Mouse (Mus musculus) megakaryocyte-erythroid progenitor cell, adult 5-6 weeks (primary cell): ENCODE measurements around the gene Cfap298. TPM values are rescaled to one million over a fixed set of nuclear protein-coding genes. Genes with fewer than 3 reads are reported as not detected.

Experiments
- total RNA-seq, 2 experiments: library from RNA; stranded (forward) in 1 of 2; stranded (reverse) in 1 of 2; fragments of 200-1000, 215-1000 nt in 1 of 2; fragments of >200 nt in 1 of 2; fragmentation: Nextera tagmentation in 1 of 2; gene quantifications; 2 replicates each; pipeline ENCODE4 v1.2.3; 2014 to 2017

The Cfap298 gene
- total RNA-seq, 2 experiments from 2014 or later: 61.6 to 136 TPM

Other genes starting within 250 kb of the Cfap298 start
- gene Mis18a, start 207.7 kb downstream of the Cfap298 start, total RNA-seq (2014; fragmentation: Nextera tagmentation): 29.4 and 52.1 TPM in 2 replicates
- gene Mis18a, start 207.7 kb downstream of the Cfap298 start, total RNA-seq (2017): 34.1 and 43.1 TPM in 2 replicates
- gene Mrap, start 196.9 kb downstream of the Cfap298 start, total RNA-seq (2014; fragmentation: Nextera tagmentation): not detected in 2 replicates
- not detected in 2 replicates for gene Mrap, start 196.9 kb downstream of the Cfap298 start, total RNA-seq (2017)
- gene Urb1, start 124.7 kb downstream of the Cfap298 start, total RNA-seq (2014; fragmentation: Nextera tagmentation): 20.9 and 41.3 TPM in 2 replicates
- 16.0 and 26.4 TPM in 2 replicates for gene Urb1, start 124.7 kb downstream of the Cfap298 start, total RNA-seq (2017)
- gene Eva1c, start 108.4 kb downstream of the Cfap298 start, total RNA-seq (2014; fragmentation: Nextera tagmentation): not detected in 2 replicates
- gene Eva1c, start 108.4 kb downstream of the Cfap298 start, total RNA-seq (2017): not detected in 2 replicates
- 38.1 and 48.6 TPM in 2 replicates for gene Synj1, start 76.2 kb upstream of the Cfap298 start, total RNA-seq (2014; fragmentation: Nextera tagmentation)
- 25.4 and 28.7 TPM in 2 replicates for gene Synj1, start 76.2 kb upstream of the Cfap298 start, total RNA-seq (2017)
- 103 and 125 TPM in 2 replicates for gene Paxbp1, start 109.4 kb upstream of the Cfap298 start, total RNA-seq (2014; fragmentation: Nextera tagmentation)
- 85.8 and 94.4 TPM in 2 replicates for gene Paxbp1, start 109.4 kb upstream of the Cfap298 start, total RNA-seq (2017)
- gene 4932438H23Rik, start 160.0 kb upstream of the Cfap298 start, total RNA-seq (2014; fragmentation: Nextera tagmentation): not detected in 2 replicates
- gene 4932438H23Rik, start 160.0 kb upstream of the Cfap298 start, total RNA-seq (2017): not detected in 2 replicates